Mouse (Mus musculus): Measurements from ENCODE around the gene Colgalt2.

DNA sequence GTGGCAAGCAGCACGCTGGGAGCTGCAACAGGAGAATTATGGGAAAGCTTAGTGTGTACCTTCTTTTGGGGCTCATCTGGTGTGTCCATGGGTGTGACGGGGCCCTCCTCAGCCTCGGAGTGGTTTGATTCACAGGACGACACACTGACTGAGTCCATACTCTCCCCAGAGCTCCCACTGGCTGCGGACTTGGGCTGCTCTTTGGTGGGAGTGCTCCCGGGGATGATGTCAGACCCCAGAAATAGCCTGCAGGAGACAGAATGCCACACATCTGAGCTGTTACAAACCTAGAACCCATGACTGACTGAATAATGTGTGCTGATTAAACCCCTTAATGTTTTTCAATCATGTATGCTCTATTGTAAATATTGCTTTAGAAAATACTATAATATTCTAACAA is 128.6 kb downstream of the Colgalt2 start:
- TF ChIP-seq POLR2A (IDR thresholded peaks at IDR 0.05; ENCODE audit: borderline replicate concordance, extremely low read depth, insufficient read depth, insufficient read length, poor library complexity, severe bottlenecking) (no peak), CTCF (IDR thresholded peaks at IDR 0.05; ENCODE audit: borderline replicate concordance, extremely low read depth, insufficient read depth, insufficient read length) (no peak)
